Mouse (Mus musculus) thymus, postnatal 36 days (tissue): Measurements from ENCODE around the gene Ifngr2.

ENCODE experiments used
- DNase-seq, 2 experiments: peaks; one replicate each; pipeline ENCODE4 v3.0.0; 2022; ENCODE audit warnings: mixed read lengths in 2 of 2

Ifngr2 gene

GRCm38 (mm10) chr16:91537065-91537464 lies 9.8 kb upstream of the Ifngr2 start:
- DNase-seq = no peak

- no peak for DNase-seq
These were observed 8.8 kb upstream of the Ifngr2 start for GRCm38 (mm10) chr16:91538051-91538450.

- DNase-seq = peak; percentile 33 to 48
These were observed 8.4 kb upstream of the Ifngr2 start for GRCm38 (mm10) chr16:91538513-91538912.

GRCm38 (mm10) chr16:91541573-91542081 lies 5.2 kb upstream of the Ifngr2 start:
- peak; percentile 67 to 83 for DNase-seq

- DNase-seq = no peak
These were observed 3.3 kb upstream of the Ifngr2 start for GRCm38 (mm10) chr16:91543619-91544018.

- peak; percentile 72 to 80 for DNase-seq
These were observed 1.1 kb upstream of the Ifngr2 start for GRCm38 (mm10) chr16:91545597-91546281.

- DNase-seq = peak; percentile 54 to 55
These were observed 459 bp upstream of the Ifngr2 start for GRCm38 (mm10) chr16:91546391-91546835.

- no peak for DNase-seq
These were observed 1.1 kb downstream of the Ifngr2 start for GRCm38 (mm10) chr16:91547974-91548373.

GRCm38 (mm10) chr16:91548586-91548985 lies 1.7 kb downstream of the Ifngr2 start:
- no peak for DNase-seq

GRCm38 (mm10) chr16:91548996-91549395 lies 2.1 kb downstream of the Ifngr2 start:
- DNase-seq = no peak

GRCm38 (mm10) chr16:91549616-91550015 lies 2.7 kb downstream of the Ifngr2 start:
- DNase-seq = no peak

- DNase-seq = peak in 1 of 2 experiments; percentile 3
These were observed 4.2 kb downstream of the Ifngr2 start for GRCm38 (mm10) chr16:91551081-91551524.

- no peak for DNase-seq
These were observed 5.2 kb downstream of the Ifngr2 start for GRCm38 (mm10) chr16:91552072-91552471.

GRCm38 (mm10) chr16:91553625-91554024 lies 6.8 kb downstream of the Ifngr2 start:
- DNase-seq = peak; percentile 31 to 49

GRCm38 (mm10) chr16:91555017-91555605 lies 8.2 kb downstream of the Ifngr2 start:
- no peak for DNase-seq

- no peak for DNase-seq
These were observed 9.8 kb downstream of the Ifngr2 start for GRCm38 (mm10) chr16:91556659-91557058.

GRCm38 (mm10) chr16:91557214-91557613 lies 10.3 kb downstream of the Ifngr2 start:
- DNase-seq = no peak

- DNase-seq = no peak
These were observed 10.8 kb downstream of the Ifngr2 start for GRCm38 (mm10) chr16:91557693-91558092.

GRCm38 (mm10) chr16:91561099-91561498 lies 14.2 kb downstream of the Ifngr2 start:
- DNase-seq = peak; percentile 43 to 44

- DNase-seq = no peak
These were observed 14.9 kb downstream of the Ifngr2 start for GRCm38 (mm10) chr16:91561541-91562457.

- no peak for DNase-seq
These were observed 17.9 kb downstream of the Ifngr2 start for GRCm38 (mm10) chr16:91564580-91565291.

- DNase-seq = no peak
These were observed 18.6 kb downstream of the Ifngr2 start for GRCm38 (mm10) chr16:91565292-91565951.
